Mouse (Mus musculus) olfactory bulb, adult 2 months (tissue): Measurements from ENCODE around the gene Fam136a. TPM values are rescaled to one million over a fixed set of nuclear protein-coding genes. Genes with fewer than 3 reads are reported as not detected.
"Not testable (repeated sequence)": the region's sequence is repeated elsewhere in the genome, so short reads cannot be mapped to it uniquely, and the experiment has no call there.

Source experiments
- H3K27ac ChIP-seq: fragments of 200-500 bp; 2 replicates; pipeline ENCODE4 v1.5.1; 2012; ENCODE audit warnings: low read depth, low read length; ENCODE audit not compliant: insufficient read depth
- H3K4me1 ChIP-seq: fragments of 200-500 bp; 2 replicates; pipeline ENCODE4 v1.6.1; 2012; ENCODE audit warnings: low read length; ENCODE audit not compliant: control insufficient read depth, insufficient read depth
- H3K4me3 ChIP-seq: fragments of 200-500 bp; 2 replicates; pipeline ENCODE4 v1.5.1; 2012; ENCODE audit warnings: mild to moderate bottlenecking, low read depth, low read length, moderate library complexity; ENCODE audit not compliant: insufficient read depth
- CTCF ChIP-seq: fragments of 200-500 bp; IDR thresholded peaks from 2 replicates; pipeline ENCODE4 v1.5.1; 2012; ENCODE audit warnings: low read depth, mild to moderate bottlenecking, low read length, moderate library complexity; ENCODE audit not compliant: insufficient read depth
- POLR2A ChIP-seq: fragments of 200-500 bp; IDR thresholded peaks from 2 replicates; pipeline ENCODE4 v1.6.1; 2012; ENCODE audit warnings: mild to moderate bottlenecking, low read depth, low read length, moderate library complexity; ENCODE audit not compliant: insufficient read depth
- WGBS: fragments of 180-500 bp; shearing (Covaris S2); methylation state at CpG from one replicate; pipeline ENCODE4 v1.1.7; 2018; 5-methylcytosine and 5-hydroxymethylcytosine counted together
- polyA plus RNA-seq: library from polyadenylated mRNA; stranded (reverse); fragments of >200 nt; gene quantifications from 2 replicates; pipeline ENCODE4 v1.2.4, GENCODE M21; 2012; ENCODE audit warnings: low replicate concordance; ENCODE audit not compliant: missing spikeins, insufficient read depth, insufficient read length

Fam136a gene
- polyA plus RNA-seq, 1 experiment = not detected

DNA sequence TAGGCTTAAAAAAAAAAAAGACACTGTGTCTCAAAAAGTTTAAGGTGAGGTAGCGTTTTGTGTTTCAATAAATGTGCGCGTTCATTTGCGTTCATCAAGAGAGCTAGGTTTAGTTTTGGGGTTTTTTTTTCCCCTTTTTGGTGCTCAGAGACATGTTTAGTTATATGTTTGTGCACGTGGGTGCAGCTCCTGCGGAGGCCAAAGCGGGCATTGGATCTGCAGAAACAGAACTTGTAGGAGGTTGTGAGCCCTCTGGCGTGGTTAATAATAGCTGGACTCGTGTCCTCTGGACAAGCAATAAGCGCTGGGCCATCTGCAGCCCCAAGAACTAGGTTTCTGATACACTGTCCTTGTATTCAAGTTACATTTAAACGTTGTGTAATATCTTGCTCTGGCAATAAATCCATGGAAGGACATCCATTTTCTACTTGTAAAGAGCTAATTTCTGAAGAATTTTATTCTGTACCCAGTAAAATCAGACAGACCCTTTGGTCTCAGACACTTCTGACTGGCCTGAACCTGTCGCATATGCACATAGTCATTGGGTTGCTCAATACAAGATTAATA lies 6.6 kb downstream of the Fam136a start:
- no peak for TF ChIP-seq CTCF
- no peak for TF ChIP-seq POLR2A
- H3K27ac ChIP-seq = no peak overlapping the region
- H3K4me3 ChIP-seq = peak overlapping the region; percentile 79
- 3% methylated on average over 12 of the region's 12 CpGs for WGBS
- no peaks in the 10 kb centered on the region for H3K4me1 ChIP-seq

DNA sequence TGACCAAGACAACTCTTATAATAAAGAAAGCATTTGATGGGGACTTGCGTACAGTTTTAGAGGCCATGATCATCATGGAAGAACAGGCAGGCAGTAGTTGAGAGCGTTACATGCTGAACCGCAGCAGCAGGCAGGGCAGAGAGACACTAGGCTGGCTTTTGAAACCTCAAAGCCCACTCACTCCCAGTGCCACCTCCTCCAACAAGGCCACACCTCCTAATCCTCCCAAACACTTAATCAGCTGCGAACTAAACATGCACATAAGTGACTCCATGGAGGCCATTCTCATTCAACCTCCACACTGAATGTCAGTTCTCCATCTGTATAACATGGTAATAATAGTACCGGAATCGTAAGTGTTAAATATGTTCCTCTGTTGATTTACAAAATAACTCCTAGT lies 8.1 kb downstream of the Fam136a start:
- TF ChIP-seq CTCF (no peak), POLR2A (no peak)
- H3K27ac ChIP-seq = no peak overlapping the region
- no peak overlapping the region for H3K4me3 ChIP-seq
- H3K4me1 ChIP-seq = no peaks in the 10 kb centered on the region
- WGBS = 78% methylated on average over 6 of the region's 6 CpGs

DNA sequence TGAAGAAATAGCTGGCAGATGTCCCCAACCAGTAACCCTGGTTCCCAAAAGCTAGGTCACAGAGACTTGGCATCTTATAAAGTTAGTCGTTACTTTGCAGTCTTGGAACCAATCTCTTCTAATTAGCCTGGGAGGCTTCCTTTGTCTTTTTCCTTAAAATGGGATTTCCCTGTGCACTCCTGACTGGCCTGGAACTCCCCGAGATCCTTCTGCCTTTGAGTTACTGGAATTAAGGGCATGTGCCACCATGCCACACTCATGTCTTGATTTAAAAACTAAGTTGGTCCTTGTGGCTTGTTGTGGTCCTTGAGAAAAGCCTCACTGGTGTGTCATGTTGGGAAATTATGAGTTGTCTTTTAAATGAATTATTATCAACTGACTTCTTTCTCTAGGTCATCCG lies 12.9 kb downstream of the Fam136a start:
- no peak overlapping the region for H3K27ac ChIP-seq
- H3K4me1 ChIP-seq = no peaks in the 10 kb centered on the region
- TF ChIP-seq POLR2A (no peak), CTCF (no peak)
- no peak overlapping the region for H3K4me3 ChIP-seq
- 50% methylated on average over 3 of the region's 3 CpGs for WGBS

DNA sequence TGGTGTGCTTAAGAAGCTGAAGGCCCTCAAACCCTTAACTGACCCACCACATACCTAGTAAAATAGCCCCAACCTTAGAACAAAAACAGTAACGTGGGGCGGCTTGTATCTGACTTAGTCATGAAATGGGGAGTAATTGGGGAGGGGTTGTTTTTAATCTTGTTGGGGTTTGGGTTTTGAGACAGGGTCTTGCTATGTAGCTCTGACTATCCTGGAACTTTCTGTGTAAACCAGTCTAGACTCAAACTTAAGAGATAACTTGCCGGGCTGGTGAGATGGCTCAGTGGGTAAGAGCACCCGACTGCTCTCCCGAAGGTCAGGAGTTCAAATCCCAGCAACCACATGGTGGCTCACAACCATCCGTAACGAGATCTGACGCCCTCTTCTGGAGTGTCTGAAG lies 14.7 kb downstream of the Fam136a start:
- H3K4me1 ChIP-seq, H3K4me3 ChIP-seq, H3K27ac ChIP-seq: not testable (repeated sequence)
- WGBS = 73% methylated on average over 8 of the region's 8 CpGs

DNA sequence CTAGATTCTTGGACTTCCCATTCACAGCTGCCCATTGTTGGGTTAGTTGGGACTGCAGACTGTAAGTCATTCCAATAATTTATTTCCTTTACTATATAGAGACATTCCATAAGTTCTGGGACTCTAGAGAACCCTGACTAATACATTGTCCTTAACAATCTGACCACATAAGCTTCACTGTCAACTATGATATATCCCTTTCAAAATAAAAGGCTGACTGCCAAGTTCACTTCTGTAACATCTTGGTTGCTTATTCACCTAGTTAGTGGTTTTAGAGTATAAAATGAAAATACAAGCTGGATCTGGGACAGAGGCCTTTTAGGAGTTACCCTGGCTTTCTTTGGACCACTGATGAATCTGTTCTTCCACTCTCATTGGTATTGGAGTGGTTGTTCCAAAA lies 17.1 kb downstream of the Fam136a start:
- no peak overlapping the region for H3K4me3 ChIP-seq
- no peak overlapping the region for H3K27ac ChIP-seq
- H3K4me1 ChIP-seq = no peaks in the 10 kb centered on the region
- TF ChIP-seq POLR2A (no peak), CTCF (no peak)

DNA sequence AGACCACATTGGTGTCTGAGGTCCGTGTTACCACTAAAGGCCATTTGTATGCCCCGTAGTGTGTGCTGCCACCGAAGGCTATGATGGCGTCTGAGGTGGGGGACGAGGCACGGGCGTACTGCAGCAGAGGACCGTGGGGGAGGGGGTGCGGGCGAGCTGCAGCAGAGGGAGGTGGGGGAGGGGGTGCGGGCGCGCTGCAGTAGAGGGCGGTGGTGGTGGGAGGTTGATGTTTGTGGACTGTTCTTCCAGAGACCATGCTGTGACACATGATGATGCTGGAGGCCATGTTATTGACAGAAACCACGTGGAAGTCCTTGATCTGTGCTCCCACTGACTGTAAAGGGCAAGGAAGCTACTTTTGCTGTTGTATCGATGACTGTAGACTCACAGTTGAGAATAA lies 17.9 kb downstream of the Fam136a start:
- TF ChIP-seq POLR2A = no peak
- no peak for TF ChIP-seq CTCF
- H3K27ac ChIP-seq = no peak overlapping the region
- WGBS = 49% methylated on average over 16 of the region's 16 CpGs

DNA sequence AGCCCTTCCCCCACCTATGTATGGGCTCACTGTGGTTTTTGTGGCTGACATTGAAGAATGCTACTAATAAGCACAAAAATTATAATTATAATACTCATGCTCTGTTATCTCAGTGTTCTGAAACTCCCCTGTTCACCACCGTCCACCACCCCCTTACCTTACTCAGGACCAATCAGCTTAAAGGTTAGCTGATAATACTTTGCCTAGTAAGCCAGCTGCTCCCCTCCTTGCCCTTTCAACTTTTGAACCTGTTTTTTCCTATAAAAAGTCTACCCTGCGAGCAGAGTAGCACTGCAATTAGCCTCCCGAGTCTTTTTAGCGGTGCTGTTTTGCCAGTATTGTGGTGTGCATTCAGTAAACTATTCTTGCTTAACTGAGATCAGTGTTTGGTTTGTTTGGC lies 19.2 kb downstream of the Fam136a start:
- H3K27ac ChIP-seq = no peak overlapping the region
- TF ChIP-seq CTCF = no peak
- TF ChIP-seq POLR2A = no peak
- WGBS = 46% methylated on average over 4 of the region's 4 CpGs
- no peaks in the 10 kb centered on the region for H3K4me1 ChIP-seq
- H3K4me3 ChIP-seq = no peak overlapping the region

More for the DNA sequence above, 17.9 kb downstream of the Fam136a start:
- Histone ChIP-seq H3K4me1 (no peaks in the 10 kb centered on the region), H3K4me3 (no peak overlapping the region)

DNA sequence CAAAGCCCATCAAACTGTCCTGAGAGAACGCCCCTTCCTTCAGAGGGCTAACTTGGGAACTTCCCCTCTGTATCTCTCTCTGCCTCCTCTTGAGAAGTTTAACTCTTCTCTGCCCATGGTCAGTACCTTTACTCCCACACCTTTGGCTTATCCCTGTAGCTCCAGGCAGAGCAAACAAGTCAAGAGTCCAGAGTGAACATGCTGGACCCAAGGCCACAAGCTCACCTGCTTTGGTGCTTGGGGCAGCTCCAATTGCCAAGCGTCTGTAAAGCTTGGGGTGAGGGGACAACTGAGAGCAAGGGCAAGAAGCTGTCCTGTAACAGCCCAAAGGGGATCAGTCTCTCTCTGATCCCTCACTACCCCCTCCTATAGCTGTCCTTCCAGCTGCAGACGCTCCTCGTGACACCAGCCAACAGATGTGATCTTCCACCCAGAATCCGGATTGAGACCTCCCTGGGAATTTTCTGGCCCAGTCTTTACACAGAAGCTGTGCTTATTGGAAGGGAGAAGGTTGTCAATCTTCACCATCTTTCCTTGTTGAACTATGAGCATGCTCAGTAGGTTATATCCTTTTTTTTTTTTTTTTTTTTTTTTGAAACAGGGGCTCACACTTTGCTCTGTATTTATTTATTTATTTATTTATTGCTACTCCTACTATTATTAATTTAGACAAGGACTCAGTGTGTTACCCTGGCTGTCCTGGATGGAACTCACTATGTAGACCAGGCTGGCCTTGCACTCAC lies 20.1 kb downstream of the Fam136a start:
- no peak for TF ChIP-seq CTCF
- no peak for TF ChIP-seq POLR2A
- no peaks in the 10 kb centered on the region for H3K4me1 ChIP-seq
- WGBS = 92% methylated on average over 5 of the region's 5 CpGs
- H3K27ac ChIP-seq = no peak overlapping the region
- no peak overlapping the region for H3K4me3 ChIP-seq

DNA sequence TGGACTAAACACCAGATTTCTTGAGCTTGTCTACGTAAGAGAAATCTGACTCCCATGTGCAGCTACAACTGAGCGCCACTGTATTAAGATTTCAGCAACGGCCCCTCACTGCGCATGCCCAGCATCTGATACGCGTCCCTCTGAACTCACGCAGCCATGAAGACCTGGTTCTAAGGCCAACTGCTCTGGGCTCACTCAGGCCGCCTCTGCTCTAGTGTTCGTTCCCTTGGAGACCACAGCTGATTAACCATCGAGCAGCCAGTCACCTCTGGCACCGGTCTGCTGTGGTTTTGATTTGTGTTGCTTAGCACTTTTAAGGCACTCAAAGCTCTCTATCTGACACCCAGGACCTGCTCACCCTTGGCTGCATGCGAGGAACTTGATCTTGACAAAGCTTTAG lies 21.9 kb downstream of the Fam136a start:
- Histone ChIP-seq H3K4me3 (no peak overlapping the region), H3K27ac (no peak overlapping the region), H3K4me1 (no peaks in the 10 kb centered on the region)
- 82% methylated on average over 12 of the region's 12 CpGs for WGBS
- TF ChIP-seq CTCF = no peak
- TF ChIP-seq POLR2A = no peak
